Mouse (Mus musculus) MEL (cell line): Measurements from ENCODE around the gene Ablim1. TPM values are rescaled to one million over a fixed set of nuclear protein-coding genes. Genes with fewer than 3 reads are reported as not detected.

ENCODE experiments used
- DNase-seq: peaks from one replicate; pipeline ENCODE4 v3.0.0; 2011; ENCODE audit warnings: low read depth, low spot score
- H3K27ac ChIP-seq: 2 replicates; pipeline ENCODE4 v1.5.1; 2012; ENCODE audit warnings: low read depth, mild to moderate bottlenecking, control low read depth, low read length, moderate library complexity; ENCODE audit not compliant: control insufficient read depth
- H3K27me3 ChIP-seq, 2 experiments: fragments of 150-350 bp in 1 of 2; sonication (generic) in 1 of 2; 2 replicates each; pipeline ENCODE4 v1.6.1; 2012; ENCODE audit warnings: low read length in 2 of 2, mild to moderate bottlenecking in 2 of 2, improper control_type of control experiment in 1 of 2, moderate library complexity in 1 of 2; ENCODE audit not compliant: insufficient read depth in 2 of 2, control insufficient read depth in 1 of 2
- H3K36me3 ChIP-seq, 2 experiments: 2 replicates each; pipeline ENCODE4 v1.6.1; 2012 to 2014; ENCODE audit warnings: low read length in 2 of 2, improper control_type of control experiment in 1 of 2, inconsistent platforms in 1 of 2, mild to moderate bottlenecking in 1 of 2; ENCODE audit not compliant: insufficient read depth in 2 of 2, control insufficient read depth in 1 of 2
- H3K4me1 ChIP-seq, 2 experiments: fragments of 150-350 bp in 1 of 2; sonication (generic) in 1 of 2; 2 replicates each; pipeline ENCODE4 v1.6.1; 2012; ENCODE audit warnings: low read length in 2 of 2, improper control_type of control experiment in 1 of 2, mild to moderate bottlenecking in 1 of 2; ENCODE audit not compliant: insufficient read depth in 2 of 2, control insufficient read depth in 1 of 2
- H3K4me3 ChIP-seq, 2 experiments: fragments of 150-350 bp in 1 of 2; sonication (generic) in 1 of 2; 2 replicates each; pipeline ENCODE4 v1.5.1; 2012; ENCODE audit warnings: low read depth in 2 of 2, low read length in 2 of 2, mild to moderate bottlenecking in 2 of 2, moderate library complexity in 2 of 2, control low read depth in 1 of 2, improper control_type of control experiment in 1 of 2; ENCODE audit not compliant: control insufficient read depth in 1 of 2, insufficient read depth in 1 of 2
- H3K79me2 ChIP-seq: 2 replicates; pipeline ENCODE4 v1.6.1; 2012; ENCODE audit warnings: mild to moderate bottlenecking, low read length, moderate library complexity; ENCODE audit not compliant: control insufficient read depth, poor library complexity, insufficient read depth
- H3K9ac ChIP-seq: 2 replicates; pipeline ENCODE4 v1.6.1; 2012; ENCODE audit warnings: low read depth, mild to moderate bottlenecking, control low read depth, low read length, moderate library complexity; ENCODE audit not compliant: control insufficient read depth, poor library complexity, severe bottlenecking
- H3K9me3 ChIP-seq: fragments of 150-350 bp; sonication (generic); replicated peaks from 2 replicates; pipeline ENCODE4 v1.6.1; 2012; ENCODE audit warnings: mild to moderate bottlenecking, low read length, improper control_type of control experiment, moderate library complexity; ENCODE audit not compliant: insufficient read depth
- CTCF ChIP-seq, 3 experiments: IDR thresholded peaks in 2 of 3; conservative IDR thresholded peaks in 1 of 3; 2 replicates each; pipeline ENCODE4 v1.5.1; 2011 to 2012; ENCODE audit warnings: low read length in 3 of 3, low read depth in 2 of 3, mild to moderate bottlenecking in 2 of 3, improper control_type of control experiment in 1 of 3, inconsistent platforms in 1 of 3, mixed read lengths in 1 of 3, moderate library complexity in 1 of 3; ENCODE audit not compliant: control insufficient read depth in 1 of 3, insufficient read depth in 1 of 3, poor library complexity in 1 of 3, severe bottlenecking in 1 of 3
- EP300 ChIP-seq, 2 experiments: IDR thresholded peaks; 2 replicates each; pipeline ENCODE4 v1.6.1; 2011; ENCODE audit warnings: improper control_type of control experiment in 2 of 2, low read length in 2 of 2, low read depth in 1 of 2, mild to moderate bottlenecking in 1 of 2
- ETS1 ChIP-seq: IDR thresholded peaks from 2 replicates; pipeline ENCODE4 v1.6.1; 2012; ENCODE audit warnings: low read depth, mild to moderate bottlenecking, inconsistent platforms, low read length, improper control_type of control experiment, moderate library complexity
- GABPA ChIP-seq: IDR thresholded peaks from 2 replicates; pipeline ENCODE4 v1.6.1; 2012; ENCODE audit warnings: low read depth, mild to moderate bottlenecking, inconsistent platforms, low read length, improper control_type of control experiment, moderate library complexity
- GATA1 ChIP-seq: IDR thresholded peaks from 2 replicates; pipeline ENCODE4 v1.6.1; 2011; ENCODE audit warnings: low read depth, low read length, improper control_type of control experiment
- KAT2A ChIP-seq: conservative IDR thresholded peaks from 2 replicates; pipeline ENCODE4 v1.6.1; 2012; ENCODE audit warnings: low read depth, low read length, improper control_type of control experiment, inconsistent platforms
- MAX ChIP-seq: IDR thresholded peaks from 2 replicates; pipeline ENCODE4 v1.6.1; 2011; ENCODE audit warnings: low read length, improper control_type of control experiment
- MXI1 ChIP-seq: IDR thresholded peaks from 2 replicates; pipeline ENCODE4 v1.6.1; 2011; ENCODE audit warnings: mild to moderate bottlenecking, low read depth, low read length, improper control_type of control experiment
- MYB ChIP-seq: IDR thresholded peaks from 2 replicates; pipeline ENCODE4 v1.6.1; 2011; ENCODE audit warnings: mild to moderate bottlenecking, low read depth, low read length, improper control_type of control experiment
- POLR2A ChIP-seq, 2 experiments: IDR thresholded peaks; 2 replicates each; pipeline ENCODE4 v1.6.1; 2011 to 2012; ENCODE audit warnings: low read length in 2 of 2, mild to moderate bottlenecking in 2 of 2, control low read depth in 1 of 2, improper control_type of control experiment in 1 of 2, low read depth in 1 of 2, moderate library complexity in 1 of 2; ENCODE audit not compliant: control insufficient read depth in 1 of 2, insufficient read depth in 1 of 2, poor library complexity in 1 of 2
- POLR2AphosphoS2 ChIP-seq: IDR thresholded peaks from 2 replicates; pipeline ENCODE4 v1.6.1; 2011; ENCODE audit warnings: low read length, improper control_type of control experiment
- POLR2AphosphoS5 ChIP-seq: IDR thresholded peaks from 2 replicates; pipeline ENCODE4 v1.6.1; 2012; ENCODE audit warnings: low read depth, borderline replicate concordance, mild to moderate bottlenecking, inconsistent platforms, low read length, moderate library complexity, mixed read lengths
- RAD21 ChIP-seq: IDR thresholded peaks from 2 replicates; pipeline ENCODE4 v1.6.1; 2011; ENCODE audit warnings: mild to moderate bottlenecking, low read depth, low read length, improper control_type of control experiment
- TBP ChIP-seq: IDR thresholded peaks from 2 replicates; pipeline ENCODE4 v1.8.0; 2011; ENCODE audit warnings: low read depth, low read length, improper control_type of control experiment
- UBTF ChIP-seq: IDR thresholded peaks from 2 replicates; pipeline ENCODE4 v1.6.1; 2012; ENCODE audit warnings: low read depth, mild to moderate bottlenecking, inconsistent platforms, low read length, improper control_type of control experiment, moderate library complexity, borderline replicate concordance; ENCODE audit not compliant: insufficient read depth
- USF1 ChIP-seq: IDR thresholded peaks from 2 replicates; pipeline ENCODE4 v1.6.1; 2014; ENCODE audit warnings: low read depth, mild to moderate bottlenecking, inconsistent platforms, low read length, improper control_type of control experiment, moderate library complexity
- ZKSCAN1 ChIP-seq: IDR thresholded peaks from 2 replicates; pipeline ENCODE4 v1.6.1; 2012; ENCODE audit warnings: low read depth, mild to moderate bottlenecking, inconsistent platforms, low read length, improper control_type of control experiment, moderate library complexity
- polyA plus RNA-seq, 2 experiments: library from polyadenylated mRNA; stranded (reverse) in 1 of 2; unstranded in 1 of 2; fragments of >175 nt in 1 of 2; fragments of >200 nt in 1 of 2; gene quantifications; 2 replicates each; pipeline versions ENCODE4 v1.2.1 to v1.2.4; 2012; ENCODE audit warnings: low replicate concordance in 2 of 2, low read depth in 1 of 2; ENCODE audit not compliant: insufficient read length in 2 of 2, insufficient read depth in 1 of 2, missing spikeins in 1 of 2
- total RNA-seq: library from RNA; depleted of rRNA; stranded (reverse); fragments of 300-350 nt; gene quantifications from 2 replicates; pipeline ENCODE4 v1.2.3, GENCODE M21; 2012

The Ablim1 gene
- total and polyA plus RNA-seq, 3 experiments, result not detected

GRCm38 (mm10) chr19:57059018-57059580, 255.6 kb downstream of the Ablim1 start:
- Histone ChIP-seq H3K27me3 (no peaks in the 10 kb centered on the region; a peak in 1 of 4 replicates), H3K9ac (no peak overlapping the region), H3K4me1 (no peaks in the 10 kb centered on the region), H3K9me3 (no peaks in the 10 kb centered on the region), H3K79me2 (no peaks in the 10 kb centered on the region), H3K36me3 (no peaks in the 10 kb centered on the region), H3K4me3 (no peak overlapping the region), H3K27ac (no peak overlapping the region)
- no peak for TF ChIP-seq UBTF
- no peak for TF ChIP-seq POLR2AphosphoS5
- TF ChIP-seq GATA1, result no peak
- TF ChIP-seq RAD21, result no peak
- no peak for TF ChIP-seq POLR2AphosphoS2
- TF ChIP-seq GABPA, result no peak
- no peak for TF ChIP-seq MXI1
- no peak for TF ChIP-seq ZKSCAN1
- TF ChIP-seq EP300 (IDR thresholded peaks at IDR 0.05; ENCODE audit: low read depth in 1 of 2, low read length in 2 of 2), result no peak
- TF ChIP-seq TBP, result no peak
- no peak for DNase-seq

GRCm38 (mm10) chr19:57057568-57057967, 257.2 kb downstream of the Ablim1 start:
- H3K36me3 ChIP-seq, result no peaks in the 10 kb centered on the region
- peak; percentile 7 for DNase-seq
- TF ChIP-seq ETS1 (no peak), POLR2AphosphoS5 (no peak), KAT2A (no peak), MYB (no peak), USF1 (no peak), POLR2A (IDR thresholded peaks at IDR 0.05; ENCODE audit: control insufficient read depth in 1 of 2, insufficient read depth in 1 of 2, low read depth in 1 of 2, low read length in 2 of 2, poor library complexity in 1 of 2) (no peak), CTCF (IDR thresholded peaks at IDR 0.05 in 2 of 3, conservative IDR thresholded peaks at IDR 0.05 in 1 of 3; ENCODE audit: control insufficient read depth in 1 of 3, insufficient read depth in 1 of 3, low read depth in 2 of 3, low read length in 3 of 3, poor library complexity in 1 of 3, severe bottlenecking in 1 of 3) (peak; percentile 21 to 66 (median 32); a peak in 3 of 6 replicates), MAX (no peak)

More at GRCm38 (mm10) chr19:57057568-57057967, 257.2 kb downstream of the Ablim1 start:
- no peak overlapping the region for H3K27ac ChIP-seq
- H3K9ac ChIP-seq, result no peak overlapping the region
- no peaks in the 10 kb centered on the region for H3K79me2 ChIP-seq
- H3K4me3 ChIP-seq, result no peak overlapping the region
- no peaks in the 10 kb centered on the region for H3K9me3 ChIP-seq
- no peaks in the 10 kb centered on the region for H3K4me1 ChIP-seq
- H3K27me3 ChIP-seq, result no peaks in the 10 kb centered on the region; a peak in 1 of 4 replicates
